Mouse (Mus musculus) C3H10T1/2 (cell line): ENCODE results near the gene Calm3. TPM values are rescaled to one million over a fixed set of nuclear protein-coding genes. Genes with fewer than 3 reads are reported as not detected.

Source experiments
- polyA plus RNA-seq, 2 experiments: library from polyadenylated mRNA; unstranded; fragments of >200 nt; fragmentation: generic; extraction: Trizol; gene quantifications; one replicate each; pipeline ENCODE4 v1.2.1; 2012; ENCODE audit warnings: missing spikeins in 2 of 2

Gene Calm3
- polyA plus RNA-seq = 100 to 1,000 TPM; 163 to 504 TPM

DNA sequence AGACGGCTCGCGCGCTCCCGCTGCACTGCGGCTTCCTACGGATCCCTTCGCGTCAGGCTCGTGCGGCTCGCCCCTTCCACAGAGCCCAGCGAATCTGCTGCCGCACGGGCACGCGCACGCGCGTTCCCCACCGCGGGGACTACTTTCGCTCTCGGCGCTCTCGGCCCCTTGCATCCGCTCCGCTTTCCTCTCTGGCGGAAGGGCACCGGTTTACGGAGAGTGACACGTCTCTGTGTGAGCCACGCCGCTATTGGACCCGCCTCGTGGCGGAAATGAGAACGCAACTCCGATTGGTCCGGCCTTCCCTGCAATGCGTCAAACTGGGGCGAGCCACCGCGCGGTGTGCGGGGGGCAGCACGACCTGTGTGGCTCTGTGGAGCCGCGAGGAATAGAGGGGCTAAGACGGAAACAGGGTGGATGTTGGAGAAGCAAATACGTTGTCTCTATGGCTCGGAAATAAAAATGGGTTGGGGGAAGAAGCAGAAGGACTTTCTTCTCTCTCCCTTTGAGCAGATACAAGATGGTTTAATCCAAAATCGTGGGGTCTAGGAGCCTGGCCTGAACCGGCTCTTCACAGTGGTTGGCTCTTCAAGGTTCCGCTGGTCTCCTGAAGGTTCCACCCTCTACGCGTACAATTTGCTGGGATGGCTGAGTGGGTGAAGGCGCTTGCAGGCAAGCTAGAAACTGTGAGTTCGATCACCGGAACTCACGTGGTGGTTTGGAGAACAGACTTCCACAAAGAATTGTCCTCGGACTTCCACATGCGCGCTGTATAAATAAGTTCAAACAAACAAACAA is at the start of gene Calm3:
Gene Calm3 (minus strand): TSS at position 78 of the 798 bp plus-strand sequence.

DNA sequence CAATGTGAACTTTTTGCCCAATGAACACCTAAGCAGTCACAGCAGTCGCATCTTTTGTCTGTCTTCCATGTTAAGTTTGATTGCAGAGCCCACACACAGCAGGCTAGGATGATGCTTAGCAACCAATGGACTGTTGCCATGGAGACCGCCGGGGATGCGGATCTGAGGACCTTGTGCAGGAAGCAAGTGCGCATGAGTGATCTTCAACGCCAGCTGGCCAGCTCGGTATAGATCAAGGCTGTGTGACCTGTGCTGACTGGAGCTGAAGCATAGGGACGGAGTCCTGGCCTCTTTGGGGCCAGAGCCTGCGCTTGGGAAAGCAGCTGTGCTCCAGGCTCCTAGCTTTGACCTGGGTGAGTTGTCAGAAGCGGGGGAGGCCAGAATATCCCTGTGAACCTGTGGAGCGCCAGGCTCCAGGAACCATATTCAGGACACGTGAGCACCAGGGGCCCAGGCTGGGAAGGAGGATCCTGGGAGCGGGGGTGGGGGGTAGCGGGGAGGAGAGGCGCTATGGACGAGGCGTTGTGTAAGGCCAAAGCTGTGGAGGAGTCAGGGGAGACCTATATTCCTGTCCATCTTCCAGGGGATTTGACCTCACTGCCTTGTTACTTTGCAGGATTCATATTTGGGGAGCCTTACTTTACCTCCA is 35.7 kb upstream of the Calm3 start, which contains the start of gene Pnmal1:
Gene Pnmal1 (plus strand): TSS at position 141 of the 649 bp plus-strand sequence.

DNA sequence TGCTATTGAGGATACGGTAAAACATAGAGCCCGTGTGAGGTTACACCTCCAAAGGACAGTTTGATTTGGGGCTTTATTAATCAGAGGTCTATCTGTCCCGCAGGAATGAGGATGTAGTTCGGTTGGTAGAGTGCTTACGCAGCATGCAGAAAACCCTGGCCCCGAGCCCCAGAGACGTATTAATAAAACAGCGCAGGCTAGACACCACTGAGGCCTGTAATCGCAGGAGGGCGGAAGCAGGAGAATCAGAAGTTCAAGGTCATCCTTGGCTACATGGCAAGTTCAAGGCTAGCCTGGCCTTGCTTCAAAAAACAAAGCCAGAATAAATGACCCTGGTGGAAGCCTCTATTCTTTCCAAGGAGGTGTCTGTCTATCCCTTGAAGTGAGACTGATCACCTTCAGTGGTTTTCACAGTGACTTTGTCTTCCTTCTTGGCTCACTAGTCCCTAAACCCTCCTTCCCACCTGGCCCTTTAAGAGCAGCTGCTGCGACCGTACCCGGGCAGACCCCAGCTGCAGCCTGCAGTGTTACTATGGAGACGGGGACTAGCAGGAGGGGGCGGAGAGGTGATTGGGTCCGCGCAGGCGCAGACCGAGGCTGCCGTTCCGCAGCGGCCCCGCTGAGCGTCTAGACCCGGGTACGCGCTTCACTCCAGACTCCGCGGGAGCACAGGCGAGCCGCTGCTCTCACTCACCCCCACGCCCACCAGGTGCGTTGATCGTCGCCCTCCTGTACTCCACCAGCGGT is 20.3 kb upstream of the Calm3 start, which contains the start of gene Pnmal2:
Gene Pnmal2 (plus strand): TSS at position 622 of the 747 bp plus-strand sequence.

DNA sequence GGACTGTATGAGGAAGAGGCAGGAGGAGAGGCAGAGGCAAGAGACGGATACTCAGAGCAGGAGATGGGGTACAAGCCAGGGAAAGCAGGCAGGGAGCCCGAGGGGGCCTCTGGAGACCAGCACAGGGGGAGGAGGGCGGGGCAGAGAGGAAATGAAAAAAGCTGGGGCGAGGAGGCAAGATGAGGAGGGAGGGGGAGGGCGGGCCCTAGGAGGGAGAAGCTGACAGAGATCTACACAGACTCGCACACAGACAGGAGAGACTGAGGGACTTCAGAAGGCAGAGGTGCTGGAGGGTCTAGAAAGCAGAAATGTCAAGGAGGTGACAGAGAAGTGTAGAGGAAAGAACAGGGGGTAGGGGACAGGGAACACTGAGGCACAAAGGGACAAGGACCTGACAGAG is 17.6 kb downstream of the Calm3 start, which contains the start of gene Ptgir:
Gene Ptgir (plus strand): TSS at position 210 of the 400 bp plus-strand sequence.

DNA sequence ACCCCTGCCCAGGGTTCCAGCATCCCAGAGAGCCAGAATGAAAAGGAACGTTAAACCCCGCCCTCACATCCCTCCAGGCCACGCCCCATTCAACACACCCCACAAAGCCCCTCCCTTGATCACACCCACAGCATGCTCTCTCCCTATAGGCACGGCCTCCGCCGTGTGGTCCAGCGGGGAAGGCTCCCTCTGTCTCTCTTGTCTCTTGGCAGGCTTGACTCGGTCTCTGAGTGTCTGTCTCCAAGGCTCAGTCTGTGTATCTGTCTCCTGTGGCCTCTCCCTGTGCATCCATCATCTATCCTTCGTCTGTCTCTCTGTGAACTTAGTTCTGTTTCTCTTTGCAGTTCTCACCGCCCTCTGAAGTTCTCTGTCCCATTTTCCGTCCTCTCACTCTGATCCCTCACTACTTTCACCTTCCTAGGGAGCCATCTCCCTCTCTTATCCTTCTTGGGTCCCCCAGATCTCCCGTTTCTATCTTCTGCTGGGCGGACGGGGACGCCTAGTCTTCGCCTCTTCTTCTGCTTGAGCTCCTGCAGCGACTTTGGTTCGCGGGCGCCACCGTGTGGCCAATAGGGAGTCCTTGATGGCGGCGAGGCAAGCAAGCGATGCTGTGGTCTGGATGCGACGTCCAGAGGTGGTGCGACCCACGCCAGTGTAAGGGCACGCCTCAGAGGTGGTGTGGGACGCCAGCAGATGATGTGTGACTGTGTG is 32.1 kb downstream of the Calm3 start, which contains the start of gene Gng8:
Gene Gng8 (plus strand): TSS at position 146 of the 711 bp plus-strand sequence.

DNA sequence AGATGAGACGGTGACA is 48.8 kb downstream of the Calm3 start, which contains the start of gene Dact3:
Gene Dact3 (plus strand): TSS at position 8 of the 16 bp plus-strand sequence.

Other genes starting within 250 kb of the Calm3 start
- gene Ceacam15, start 248.4 kb downstream of the Calm3 start, polyA plus RNA-seq = not detected
- not detected for gene Ceacam9, start 202.2 kb downstream of the Calm3 start, polyA plus RNA-seq
- gene Ap2s1, start 185.7 kb downstream of the Calm3 start, polyA plus RNA-seq = 100 to 1,000 TPM; 475 to 564 TPM
- 10 to 100 TPM in 1 of 2 experiments, 1 to 10 TPM in 1; 4.3 to 13.9 TPM for gene Slc1a5, start 142.8 kb downstream of the Calm3 start, polyA plus RNA-seq
- gene Strn4, start 108.2 kb downstream of the Calm3 start, polyA plus RNA-seq = 10 to 100 TPM; 25.0 to 45.4 TPM
- 10 to 100 TPM; 10.2 to 21.8 TPM for gene Fkrp, start 107.4 kb downstream of the Calm3 start, polyA plus RNA-seq
- gene Prkd2, start 81.2 kb downstream of the Calm3 start, polyA plus RNA-seq = 10 to 100 TPM in 1 of 2 experiments, 1 to 10 TPM in 1; 2.9 to 13.1 TPM
- gene Dact3, start 48.8 kb downstream of the Calm3 start, polyA plus RNA-seq = 10 to 100 TPM in 1 of 2 experiments, 1 to 10 TPM in 1; 6.5 to 21.0 TPM
- gene Gng8, start 32.3 kb downstream of the Calm3 start, polyA plus RNA-seq = 10 to 100 TPM in 1 of 2 experiments, 1 to 10 TPM in 1; 8.6 to 27.3 TPM
- 1 to 10 TPM in 1 of 2 experiments, under 1 TPM in 1; 0.85 to 3.9 TPM for gene Ptgir, start 17.6 kb downstream of the Calm3 start, polyA plus RNA-seq
- under 1 TPM in 1 of 2 experiments, not detected in 1; 0.01 TPM for gene Pnmal2, start 20.6 kb upstream of the Calm3 start, polyA plus RNA-seq
- gene Pnmal1, start 35.6 kb upstream of the Calm3 start, polyA plus RNA-seq = not detected
- gene Gm42372, start 59.0 kb upstream of the Calm3 start, polyA plus RNA-seq = not detected
- under 1 TPM; 0.02 to 0.81 TPM for gene Ccdc8, start 68.6 kb upstream of the Calm3 start, polyA plus RNA-seq
- gene Ppp5c, start 103.8 kb upstream of the Calm3 start, polyA plus RNA-seq = 10 to 100 TPM; 43.1 to 92.9 TPM
- gene Hif3a, start 138.3 kb upstream of the Calm3 start, polyA plus RNA-seq = not detected
- not detected for gene Psg16, start 149.9 kb upstream of the Calm3 start, polyA plus RNA-seq
- gene Ceacam3, start 226.2 kb upstream of the Calm3 start, polyA plus RNA-seq = not detected